Mouse (Mus musculus) cerebellum, postnatal 4 days (tissue): ENCODE data around the gene Capn3.

ENCODE experiments used
- DNase-seq, 2 experiments: peaks; one replicate each; pipeline ENCODE4 v3.0.0; 2022; ENCODE audit warnings: low spot score in 2 of 2, mixed read lengths in 1 of 2

Gene Capn3

DNA sequence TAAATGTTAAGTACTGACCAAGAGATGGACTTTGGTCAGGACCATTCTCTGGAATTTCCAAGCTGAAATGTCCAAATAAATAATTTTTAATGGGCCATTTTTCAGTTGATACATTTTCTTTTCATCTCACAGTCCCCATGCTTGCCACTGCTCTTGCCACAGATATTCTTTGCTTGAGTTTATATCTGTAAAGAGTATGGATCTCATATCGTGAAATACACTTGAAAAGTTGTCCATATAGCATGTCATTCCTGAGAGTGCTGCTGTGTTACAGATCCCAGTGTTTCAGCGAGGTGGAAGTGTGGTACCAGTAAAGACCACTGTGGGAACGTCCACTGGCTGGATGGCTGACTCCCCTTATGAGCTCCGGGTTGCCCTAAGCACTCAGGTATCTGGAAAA, at the start of gene Capn3:
Gene Capn3, plus strand, starts transcription at position 301 of the 400 bp plus-strand sequence.
- no peak for DNase-seq

DNA sequence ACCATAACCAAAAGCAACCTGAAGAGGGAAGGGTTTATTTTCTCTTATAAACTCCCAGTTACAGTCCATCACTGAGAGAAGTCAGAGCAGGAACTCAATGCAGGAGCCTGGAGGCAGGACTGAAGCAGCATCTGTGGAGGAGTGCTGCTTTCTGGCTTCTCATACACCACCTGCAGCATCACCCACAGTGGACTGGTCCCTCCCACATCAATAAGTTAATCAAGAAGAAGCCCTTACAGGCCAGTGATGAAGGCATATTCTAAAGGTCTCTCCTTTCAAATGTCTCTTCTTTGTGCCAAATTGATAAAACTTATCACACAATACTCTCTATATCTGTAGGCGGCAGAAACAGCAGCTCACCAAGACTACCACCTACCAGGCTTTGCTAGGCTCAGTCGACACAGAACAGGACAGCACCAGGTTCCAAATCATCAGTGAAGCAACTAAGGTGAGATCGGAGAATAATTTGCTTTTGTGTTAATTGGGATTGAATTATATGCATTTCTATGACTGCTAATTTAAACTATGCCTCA, 44.7 kb upstream of the Capn3 start:
- DNase-seq: no peak

DNA sequence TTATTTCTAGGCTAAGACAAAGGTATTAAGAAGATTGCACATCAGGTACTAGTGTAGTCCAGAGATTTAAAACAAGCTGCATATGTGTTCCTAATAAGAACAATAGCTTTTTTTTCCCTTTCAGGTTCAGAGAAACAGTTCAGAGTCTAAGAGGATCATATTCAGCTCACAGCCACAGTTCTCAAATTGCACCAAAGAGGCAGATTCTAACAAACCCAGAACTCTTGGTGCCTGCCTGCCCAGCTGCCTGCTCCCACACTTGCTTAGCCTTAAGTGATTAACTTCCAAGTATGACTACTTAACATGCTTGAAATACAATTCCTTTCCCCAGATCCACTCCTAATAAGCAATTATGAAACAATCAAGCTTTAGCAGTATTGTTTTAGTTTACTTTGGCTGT, 41.7 kb upstream of the Capn3 start:
- no peak for DNase-seq

DNA sequence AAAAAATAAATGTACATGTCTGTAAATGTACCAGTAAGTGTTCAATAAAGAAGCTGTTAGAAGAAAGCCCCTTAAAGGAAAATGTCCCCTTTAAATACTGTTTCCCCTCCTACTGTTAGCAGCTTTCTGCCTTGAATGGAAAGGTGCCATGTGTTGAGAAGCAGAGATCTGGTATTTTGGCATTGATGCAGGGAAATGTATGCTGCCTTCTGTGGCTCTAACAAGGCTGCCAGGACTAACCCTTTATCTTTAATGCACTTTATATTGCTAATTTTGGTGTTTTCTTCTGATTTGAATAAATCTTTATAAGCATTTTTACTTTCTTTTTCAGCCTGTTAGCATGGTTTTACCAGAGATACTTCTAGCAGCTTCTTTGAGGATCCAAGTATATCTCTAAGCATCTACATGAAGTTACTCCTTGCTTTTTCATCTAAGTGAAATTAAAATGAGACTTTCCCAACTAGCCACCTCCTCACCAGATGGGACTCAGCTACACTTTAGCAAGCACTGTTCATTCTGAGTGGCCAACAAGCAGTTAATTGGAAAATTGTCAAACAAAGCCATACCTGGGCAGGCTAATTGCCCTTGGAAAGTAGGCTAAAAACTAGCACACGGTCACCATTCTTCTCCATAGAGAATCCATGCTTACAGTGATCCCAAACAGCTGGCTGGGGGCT, 40.9 kb upstream of the Capn3 start:
- no peak for DNase-seq

DNA sequence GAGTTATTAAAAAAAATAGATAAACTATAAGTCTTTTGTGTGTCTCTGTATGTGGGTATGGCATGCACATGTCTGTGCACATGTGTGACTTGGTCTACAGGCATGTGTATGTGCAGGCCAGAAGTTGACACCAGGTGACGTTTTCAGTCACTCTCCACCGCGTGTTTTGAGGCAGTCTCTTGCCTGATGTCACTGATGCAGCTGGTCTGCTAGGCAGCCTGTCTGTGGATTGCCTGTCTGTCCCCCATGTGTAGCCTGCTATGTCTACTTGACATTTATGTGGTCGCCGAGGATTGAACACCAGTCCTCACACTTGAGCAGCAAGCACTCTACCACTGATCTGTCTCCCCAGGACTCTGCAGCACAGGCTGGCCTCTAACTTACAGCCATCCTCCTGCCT, 31.4 kb upstream of the Capn3 start:
- no peak for DNase-seq

DNA sequence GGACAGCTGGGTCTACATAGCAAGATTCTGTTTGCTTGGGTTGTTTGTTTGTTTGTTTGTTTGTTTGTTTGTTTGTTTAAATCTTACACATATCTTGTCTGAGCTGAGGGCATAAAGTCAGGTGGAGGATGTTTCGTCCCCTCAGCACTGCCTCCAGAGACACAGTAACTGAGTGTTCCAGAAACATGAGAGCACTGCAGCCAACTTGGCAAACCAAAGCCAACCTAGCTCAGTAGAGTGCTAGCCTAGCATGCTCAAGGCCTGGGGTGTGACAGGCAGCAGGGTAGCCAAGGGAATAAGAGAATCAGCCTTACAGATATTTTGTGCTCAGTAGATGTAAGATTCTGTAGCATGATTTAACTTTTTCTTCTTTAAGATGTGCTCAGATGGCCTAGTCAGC, 11.3 kb upstream of the Capn3 start:
- DNase-seq: no peak

DNA sequence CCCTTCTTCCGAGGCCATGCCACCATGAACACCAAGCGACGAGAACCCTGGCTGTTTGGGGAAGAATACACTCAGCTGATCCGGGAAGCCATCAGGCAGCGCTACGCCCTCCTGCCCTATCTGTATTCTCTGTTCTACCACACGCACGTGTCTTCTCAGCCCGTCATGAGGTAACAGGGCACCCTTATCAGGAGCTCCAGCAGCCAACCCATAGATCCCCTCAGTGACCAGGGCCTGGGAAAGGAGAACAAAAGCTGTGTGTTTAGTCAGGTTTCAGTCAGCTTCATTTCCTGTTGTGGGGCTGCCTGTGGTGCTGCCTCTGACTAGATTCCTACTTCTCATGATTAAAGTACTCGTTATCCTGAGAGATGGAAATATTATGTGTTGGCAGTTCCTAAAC, 9.4 kb upstream of the Capn3 start:
- DNase-seq: no peak

DNA sequence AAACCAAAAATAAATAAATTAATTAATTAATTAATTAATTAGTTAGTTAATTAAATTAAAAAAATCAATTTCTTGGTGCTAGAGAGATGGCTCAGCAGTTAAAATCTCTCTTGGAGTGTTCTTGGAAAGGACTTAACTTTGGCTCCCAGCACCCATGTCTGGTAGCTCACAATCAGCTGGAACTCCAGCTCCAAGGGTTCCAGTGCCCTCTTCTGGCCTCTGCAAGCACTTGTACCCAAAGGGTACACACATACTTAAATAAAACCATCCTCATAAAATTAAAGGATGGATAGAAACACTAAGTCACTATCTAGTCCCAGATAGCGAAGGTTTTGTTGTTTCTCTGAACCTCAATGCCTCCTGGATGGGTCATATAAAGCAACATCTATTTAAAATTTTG, 8.5 kb upstream of the Capn3 start:
- no peak for DNase-seq

DNA sequence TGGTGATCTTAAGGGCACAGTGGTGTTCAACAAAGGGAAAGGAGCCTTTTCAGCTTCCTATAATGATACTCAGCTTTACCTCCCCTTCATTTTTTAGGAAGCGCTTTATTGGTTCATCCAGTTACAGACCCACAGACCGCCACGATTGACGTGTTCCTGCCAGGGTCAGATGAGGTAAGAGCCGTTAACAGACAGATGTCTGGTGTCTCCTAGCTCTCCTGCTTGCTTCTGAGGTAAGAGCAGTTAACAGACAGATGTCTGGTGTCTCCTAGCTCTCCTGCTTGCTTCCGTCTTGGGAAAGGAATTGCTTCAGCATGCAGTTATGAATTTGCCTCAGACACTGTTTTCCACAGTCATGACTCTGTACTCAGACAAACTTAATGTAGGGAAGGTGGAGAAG, 5.1 kb upstream of the Capn3 start:
- no peak for DNase-seq

DNA sequence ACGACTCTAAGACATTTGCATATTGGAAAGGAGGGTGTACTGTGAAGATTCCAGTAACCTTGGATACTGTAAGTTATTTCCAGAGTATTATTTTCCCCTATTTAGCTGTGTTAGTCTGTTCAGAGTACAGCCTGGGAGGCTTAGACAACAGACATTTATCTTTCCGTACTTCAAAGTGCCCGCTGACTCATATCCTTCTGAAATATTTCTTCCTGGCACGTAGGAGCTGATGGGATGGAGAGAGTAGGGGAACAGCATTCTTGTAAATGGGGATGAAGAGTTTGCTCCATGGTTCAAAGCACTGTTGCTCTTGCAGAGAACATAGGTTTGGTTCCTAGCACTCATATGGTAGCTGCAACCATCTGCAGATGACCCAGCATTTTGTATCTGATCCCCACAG, 3.2 kb upstream of the Capn3 start:
- DNase-seq: no peak

DNA sequence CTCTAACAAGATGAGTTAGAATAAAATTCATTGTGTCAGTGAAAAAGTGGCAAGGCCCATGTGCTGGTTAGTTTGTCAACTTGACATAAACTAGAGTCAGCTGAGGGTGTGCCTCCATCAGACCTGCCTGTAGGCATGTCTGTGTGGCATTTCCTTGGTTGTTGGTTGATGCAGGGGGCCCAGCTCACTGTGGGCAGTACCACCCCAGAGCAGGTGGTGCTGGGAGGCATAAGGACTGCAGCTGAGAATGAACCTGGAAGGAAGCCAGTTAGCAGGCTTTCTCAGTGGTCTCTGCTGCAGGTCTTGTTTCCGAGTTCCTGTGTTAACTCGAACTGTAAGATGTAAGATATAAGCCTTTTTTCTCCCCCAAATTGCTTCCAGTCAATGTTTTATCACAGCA, 832 bp upstream of the Capn3 start:
- no peak for DNase-seq

DNA sequence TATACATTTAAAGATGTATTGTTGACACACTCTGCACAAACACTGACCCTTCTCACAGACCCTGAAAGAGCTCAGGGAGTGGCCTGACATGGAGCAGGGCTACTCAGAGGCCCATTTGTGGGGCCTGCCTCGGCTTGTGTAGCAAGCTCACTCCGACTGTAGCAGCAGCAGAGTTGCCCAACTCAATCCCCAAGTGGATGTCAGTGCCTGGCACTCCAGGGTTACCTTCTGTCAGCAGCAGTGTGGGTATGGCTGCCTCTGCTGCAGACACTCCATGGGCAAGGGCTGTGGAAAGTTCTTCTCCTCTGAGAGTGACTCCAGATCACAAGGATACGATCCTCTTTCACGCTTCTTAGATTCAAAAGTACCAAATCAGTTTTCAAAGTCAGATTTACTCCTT, 4.4 kb downstream of the Capn3 start:
- DNase-seq: no peak

DNA sequence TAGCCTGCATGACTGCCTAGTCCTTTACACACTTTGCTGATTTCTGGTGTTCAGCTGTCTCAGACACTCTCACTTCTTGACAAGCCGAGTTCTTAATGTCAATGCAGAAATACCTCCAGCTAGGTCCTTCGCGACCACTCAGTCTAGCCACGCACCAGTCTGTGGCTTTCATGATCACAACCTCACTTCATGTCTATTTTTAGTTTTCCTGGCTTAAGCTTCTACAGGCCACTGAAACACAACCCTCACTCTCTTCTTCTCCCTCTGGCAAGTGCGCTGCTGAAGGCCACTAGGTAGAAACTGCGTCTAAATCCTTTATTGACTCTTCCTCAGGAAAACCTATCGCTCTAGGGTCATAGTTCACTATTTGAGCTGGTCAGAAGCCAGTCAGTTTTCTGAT, 7.5 kb downstream of the Capn3 start:
- no peak for DNase-seq

DNA sequence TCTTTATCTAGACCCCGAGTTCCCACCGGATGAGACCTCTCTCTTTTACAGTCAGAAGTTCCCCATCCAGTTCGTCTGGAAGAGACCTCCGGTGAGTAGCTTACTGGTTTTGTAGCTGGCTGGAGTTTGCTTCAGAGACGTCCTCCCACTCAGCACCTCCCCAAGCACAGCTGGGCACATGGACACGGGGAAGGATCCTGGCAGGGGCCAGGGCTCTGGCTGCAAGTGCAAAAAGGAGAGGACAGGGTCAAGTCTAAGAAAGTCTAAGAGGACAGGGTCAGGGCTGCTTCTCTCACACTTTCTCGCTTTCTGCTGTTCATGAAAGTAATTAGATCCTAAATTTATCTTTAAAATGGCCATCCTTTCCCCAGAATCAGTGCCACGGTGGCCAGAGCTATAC, 8.3 kb downstream of the Capn3 start:
- DNase-seq: no peak

DNA sequence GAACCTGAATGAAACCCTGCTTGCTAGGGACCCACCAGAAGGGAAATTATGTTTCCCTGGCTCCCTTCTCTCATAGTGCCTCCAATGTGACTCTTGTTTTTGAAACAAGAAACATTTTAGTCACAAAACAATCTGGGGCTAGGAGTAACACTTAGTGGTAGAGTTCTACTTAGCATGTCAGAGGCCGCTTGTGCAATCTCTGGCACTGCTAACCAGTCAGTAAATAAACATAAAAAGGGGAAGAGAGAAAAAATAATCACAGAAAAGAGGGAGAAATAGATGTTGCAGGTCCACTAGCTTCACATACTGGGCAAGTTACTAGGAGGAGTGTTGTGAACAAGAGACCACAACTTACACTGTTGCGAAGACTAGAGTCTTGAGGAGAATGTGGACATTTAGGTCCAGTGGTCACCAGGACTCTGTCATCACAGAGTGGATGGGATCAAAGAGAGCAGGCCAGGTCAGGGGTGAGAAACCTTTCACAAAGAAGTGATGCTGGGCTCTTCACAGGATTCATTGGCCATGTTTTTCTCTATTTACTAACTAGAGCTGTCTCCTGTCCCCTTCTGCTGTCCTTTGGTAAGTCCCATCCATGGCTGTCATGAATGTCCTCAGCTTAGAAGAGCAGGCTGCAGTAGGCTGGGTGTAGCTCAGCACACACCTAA, 9.0 kb downstream of the Capn3 start:
- DNase-seq: no peak

DNA sequence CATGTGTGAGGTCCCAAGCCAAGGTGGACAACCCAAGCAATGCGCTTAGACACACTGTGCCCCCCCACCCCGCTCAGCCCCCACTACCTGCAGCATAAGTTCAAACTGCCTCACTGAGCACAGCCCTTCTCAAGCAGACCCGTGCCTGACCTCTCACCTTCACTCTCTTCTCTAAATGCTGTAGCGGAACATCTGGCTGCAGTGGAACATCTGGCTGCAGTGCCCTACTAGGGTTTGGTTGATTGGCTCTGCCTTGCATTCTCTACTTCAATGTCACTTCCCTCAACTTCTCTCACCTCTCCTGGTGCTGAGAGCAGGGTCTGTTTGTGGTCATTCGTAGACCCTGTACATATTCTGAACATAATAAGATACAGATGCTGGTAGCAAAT, 9.6 kb downstream of the Capn3 start:
- DNase-seq: no peak

DNA sequence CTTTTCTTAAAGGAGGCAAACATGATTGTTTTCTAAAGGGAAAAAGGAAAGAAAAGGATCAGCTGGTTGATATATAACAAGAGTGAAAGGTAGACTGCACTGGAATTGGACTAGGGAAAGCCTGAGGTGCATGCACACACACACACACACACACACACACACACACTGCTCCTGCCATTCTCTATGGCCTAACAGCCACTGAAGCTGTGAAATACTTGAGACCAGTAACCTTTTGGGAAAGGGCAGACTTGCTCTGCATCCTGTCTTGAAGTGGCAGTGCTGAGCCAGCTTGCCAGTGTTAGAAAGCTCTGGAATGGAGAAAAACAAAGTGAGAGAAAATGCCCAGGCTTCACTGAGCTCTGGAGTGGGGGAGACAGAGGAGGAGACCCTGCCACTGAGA, 12.2 kb downstream of the Capn3 start:
- DNase-seq: no peak

DNA sequence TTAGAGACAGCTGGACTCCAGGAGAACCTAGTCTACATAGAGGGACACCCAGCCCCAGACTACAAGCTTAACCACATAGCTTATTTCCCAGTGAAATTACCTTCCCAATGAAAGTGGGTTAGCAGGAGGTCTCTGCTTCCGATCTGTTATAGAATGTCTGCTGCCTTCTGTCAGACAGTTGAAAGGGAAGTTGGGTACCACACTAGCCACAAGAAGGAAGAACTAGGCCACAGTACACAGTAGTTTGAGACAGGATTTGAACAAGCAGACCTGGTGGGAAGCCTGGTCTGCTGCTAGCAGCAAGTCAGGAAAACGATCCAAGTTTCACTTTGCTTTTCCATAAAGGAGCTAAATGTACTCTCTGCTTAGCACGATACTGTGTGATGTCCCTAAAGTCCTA, 13.4 kb downstream of the Capn3 start:
- DNase-seq: no peak

DNA sequence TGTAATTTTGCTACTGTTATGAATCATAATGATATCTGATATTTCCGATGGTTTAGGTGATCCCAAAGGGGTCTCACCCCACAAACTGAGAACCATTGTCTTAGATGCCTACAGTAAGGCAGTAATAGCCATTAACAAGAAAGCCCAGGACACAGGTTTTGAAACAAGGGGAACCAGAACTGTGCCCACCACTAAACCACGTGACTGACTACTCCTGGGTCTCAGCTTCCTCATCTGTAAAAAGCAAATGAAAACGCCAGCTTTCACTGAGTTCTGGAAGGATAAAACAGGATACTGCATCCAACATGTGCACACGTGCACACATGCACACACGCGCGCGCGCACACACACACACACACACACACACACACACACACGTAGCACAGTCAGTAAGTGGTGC, 13.9 kb downstream of the Capn3 start:
- DNase-seq: no peak

DNA sequence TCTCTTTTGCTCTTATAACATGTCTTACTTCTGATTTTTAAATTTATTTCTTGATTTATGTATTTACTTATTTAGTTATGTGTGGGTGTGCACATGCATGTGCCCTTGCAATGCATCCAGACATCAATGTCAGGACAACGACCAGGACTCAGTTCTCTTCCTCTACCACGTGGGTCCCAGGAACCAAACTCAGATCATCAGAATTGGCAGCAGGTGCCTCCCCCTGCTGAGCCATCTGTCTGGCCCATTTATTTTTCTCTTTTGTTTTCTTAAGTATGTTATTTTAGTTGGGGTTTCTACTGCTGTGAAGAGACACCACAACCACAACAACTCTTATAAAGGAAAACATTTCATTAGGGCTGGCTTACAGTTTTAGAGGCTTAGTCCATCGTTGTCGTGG, 15.0 kb downstream of the Capn3 start:
- DNase-seq: no peak

DNA sequence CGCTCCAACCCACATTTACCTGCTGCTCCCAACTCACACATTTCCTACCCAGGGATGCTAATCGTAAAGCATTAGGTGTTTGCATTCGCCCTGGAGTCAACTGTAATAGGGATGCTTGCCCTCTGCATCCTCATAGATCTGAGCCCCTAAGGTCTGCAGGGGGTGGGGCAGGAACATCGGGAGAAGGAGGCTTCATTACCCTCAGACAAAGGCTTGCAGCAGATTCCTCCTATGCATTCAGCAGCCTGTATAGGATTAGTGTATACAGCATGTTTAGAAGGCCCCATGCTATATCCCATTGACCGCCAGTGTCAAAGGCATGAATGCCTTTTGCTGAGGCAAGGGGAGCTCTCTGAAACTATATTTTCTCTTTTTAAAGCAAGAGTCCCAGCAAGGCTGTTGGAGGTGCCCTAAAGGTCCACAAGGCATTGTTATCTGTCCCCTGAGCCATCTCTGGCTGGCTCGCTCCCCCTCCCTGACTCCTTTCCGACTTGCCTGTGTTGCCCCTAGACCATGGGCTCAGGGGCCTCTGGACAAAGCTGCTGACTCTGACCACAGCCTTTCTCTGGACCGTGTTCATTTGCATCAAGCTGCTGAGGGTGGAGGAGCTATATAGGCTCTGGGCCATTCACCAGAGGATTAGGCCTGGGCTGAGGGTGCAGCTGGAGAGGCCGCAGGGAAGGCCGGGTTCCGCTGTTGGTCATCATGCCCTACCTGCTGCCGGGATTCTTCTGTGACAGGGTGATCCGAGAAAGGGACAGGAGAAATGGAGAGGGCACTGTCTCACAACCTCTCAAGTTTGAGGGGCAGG, 20.7 kb downstream of the Capn3 start:
- DNase-seq: no peak

DNA sequence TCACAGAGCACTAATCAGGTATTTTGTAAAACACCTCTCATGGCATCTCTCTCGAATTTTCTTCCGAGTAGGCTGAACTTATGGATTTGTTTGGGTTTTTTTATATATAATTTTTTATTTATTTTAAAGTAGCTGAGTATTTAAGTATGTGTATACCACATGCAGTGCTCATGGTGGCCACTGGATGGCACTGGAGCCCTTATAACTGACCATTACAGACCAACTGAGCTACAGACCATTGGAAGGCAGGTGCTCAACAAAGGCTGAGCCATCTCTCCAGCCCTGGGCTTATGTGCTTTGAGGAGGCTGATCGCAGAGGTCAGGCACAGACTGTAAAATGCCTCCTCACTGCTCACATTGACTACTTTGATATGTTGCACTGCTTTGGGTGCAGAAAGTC, 22.8 kb downstream of the Capn3 start:
- peak; percentile 39 to 63 for DNase-seq

DNA sequence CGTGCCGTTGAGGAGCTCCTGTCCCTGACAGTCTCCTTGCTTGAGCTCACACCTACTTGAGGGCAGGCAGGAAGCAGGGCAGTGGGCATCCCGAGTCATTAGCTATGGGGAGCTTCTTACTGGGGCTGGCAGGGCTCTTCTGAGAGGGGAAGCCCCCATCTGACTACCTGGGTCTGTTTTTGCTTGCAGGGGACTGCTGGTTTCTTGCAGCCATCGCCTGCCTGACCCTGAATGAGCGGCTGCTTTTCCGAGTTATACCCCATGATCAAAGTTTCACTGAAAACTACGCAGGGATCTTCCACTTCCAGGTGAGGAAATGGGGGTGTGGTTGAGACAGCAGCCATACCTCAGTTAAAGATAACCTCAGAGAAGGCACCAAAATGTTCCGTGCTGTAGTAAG, 26.1 kb downstream of the Capn3 start:
- DNase-seq: no peak
